In the genomic region with DNA sequence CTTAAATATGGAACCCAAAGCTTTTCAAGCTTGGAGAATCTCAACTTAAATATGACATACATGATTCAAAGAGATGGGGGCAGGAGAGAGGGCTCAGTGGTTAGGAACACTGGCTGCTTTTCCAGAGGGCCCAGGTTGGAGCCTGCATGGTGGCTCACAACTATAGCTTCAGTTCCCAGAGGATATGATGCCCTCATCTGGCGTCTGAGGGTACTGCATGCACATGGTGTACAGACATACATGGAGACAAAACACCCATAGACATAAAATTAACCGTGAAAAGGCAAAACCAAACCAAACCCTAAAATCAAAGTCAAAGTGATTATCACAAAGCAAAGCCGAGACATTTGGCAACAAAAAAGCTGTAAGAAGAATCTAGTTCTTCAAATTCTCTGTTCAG, we compare ENCODE assay signal across 8 mouse cellular contexts. TPM values are rescaled to one million over a fixed set of nuclear protein-coding genes. Genes with fewer than 3 reads are reported as not detected.
DNase-seq lines count a peak whose midpoint lies in the region; ATAC-seq and TF ChIP-seq lines count a peak whose summit lies in the region.

No protein-coding gene starts in this region.

- H3K9me3 ChIP-seq in forebrain, postnatal 0 days (ENCODE audit: low read length), result no peaks in the 10 kb centered on the region
- no peaks in the 10 kb centered on the region for H3K9me3 ChIP-seq in forebrain, embryonic 15.5 days
- no peaks in the 10 kb centered on the region for H3K9me3 ChIP-seq in limb, embryonic 10.5 days (replicated peaks)
- H3K9me3 ChIP-seq in stomach, postnatal 0 days (ENCODE audit: control insufficient read depth, low read length), result no peaks in the 10 kb centered on the region

- no peak overlapping the region for H3K9ac ChIP-seq in forebrain, postnatal 0 days
- no peak overlapping the region for H3K9ac ChIP-seq in forebrain, embryonic 15.5 days (replicated peaks)
- no peak overlapping the region for H3K9ac ChIP-seq in stomach, postnatal 0 days (ENCODE audit: low read length)

- H3K27ac ChIP-seq in forebrain, postnatal 0 days (ENCODE audit: low read depth, low read length), result no peak overlapping the region
- H3K27ac ChIP-seq in forebrain, embryonic 15.5 days (replicated peaks), result no peak overlapping the region
- H3K27ac ChIP-seq in limb, embryonic 10.5 days, result no peak overlapping the region
- H3K27ac ChIP-seq in stomach, postnatal 0 days (replicated peaks), result no peak overlapping the region

- H3K27me3 ChIP-seq in forebrain, postnatal 0 days (ENCODE audit: insufficient read depth, low read length), result no peaks in the 10 kb centered on the region
- no peaks in the 10 kb centered on the region for H3K27me3 ChIP-seq in forebrain, embryonic 15.5 days
- peaks cover 40% of the 10 kb centered on the region for H3K27me3 ChIP-seq in limb, embryonic 10.5 days (ENCODE audit: low read depth, poor library complexity, severe bottlenecking)
- H3K27me3 ChIP-seq in stomach, postnatal 0 days (ENCODE audit: control insufficient read depth, insufficient read depth, low read length), result 0 out of 2 replicates have a peak, but pooled peaks cover 3% of the 10 kb centered on the region

- peak; percentile 75 for TF ChIP-seq CTCF in forebrain, postnatal 0 days (IDR thresholded peaks at IDR 0.05; ENCODE audit: low read depth)
- TF ChIP-seq CTCF in stomach, postnatal 0 days (IDR thresholded peaks at IDR 0.05; ENCODE audit: low read depth), result peak; percentile 59

- 0 out of 2 replicates have a peak, but pooled peaks cover 7% of the 10 kb centered on the region for H3K4me1 ChIP-seq in forebrain, postnatal 0 days (ENCODE audit: insufficient read depth)
- H3K4me1 ChIP-seq in forebrain, embryonic 15.5 days, result peaks cover 11% of the 10 kb centered on the region
- peaks cover 11% of the 10 kb centered on the region for H3K4me1 ChIP-seq in limb, embryonic 10.5 days
- no peaks in the 10 kb centered on the region for H3K4me1 ChIP-seq in stomach, postnatal 0 days (replicated peaks; ENCODE audit: control insufficient read depth, insufficient read depth)

- no peak for TF ChIP-seq EP300 in stomach, postnatal 0 days (optimal IDR thresholded peaks at IDR 0.05)

- no peak overlapping the region for H3K4me3 ChIP-seq in forebrain, postnatal 0 days (ENCODE audit: low read depth, low read length)
- H3K4me3 ChIP-seq in forebrain, embryonic 15.5 days, result no peak overlapping the region
- H3K4me3 ChIP-seq in limb, embryonic 10.5 days, result no peak overlapping the region
- H3K4me3 ChIP-seq in stomach, postnatal 0 days (ENCODE audit: low read depth, low read length), result no peak overlapping the region

- no peak for ATAC-seq in forebrain, postnatal 0 days
- ATAC-seq in forebrain, embryonic 15.5 days (replicated peaks), result no peak
- no peak for ATAC-seq in stomach, postnatal 0 days (ENCODE audit: low FRiP score, low TSS enrichment)

- 79% methylated on average over 3 of the region's 3 CpGs for WGBS in forebrain, postnatal 0 days
- WGBS in forebrain, embryonic 15.5 days, result 80% methylated on average over 3 of the region's 3 CpGs
- WGBS in limb, embryonic 10.5 days, result 81% methylated on average over 3 of the region's 3 CpGs
- WGBS in stomach, postnatal 0 days, result 80% methylated on average over 3 of the region's 3 CpGs

- peak; percentile 59 for DNase-seq in forebrain, postnatal 0 days
- peak; percentile 77 for DNase-seq in right cerebral cortex, postnatal 14 days
- DNase-seq in right cerebral cortex, postnatal 36 days (ENCODE audit: low spot score in 2 of 2), result no peak
- DNase-seq in cerebellum, postnatal 25 days, result peak; percentile 59 to 79
- peak; percentile 42 for DNase-seq in limb, embryonic 10.5 days (ENCODE audit: low spot score)
- peak; percentile 27 for DNase-seq in stomach, postnatal 0 days (ENCODE audit: low spot score)
- no peak for DNase-seq in ovary, postnatal 36 days (ENCODE audit: low spot score)

- H3K36me3 ChIP-seq in forebrain, postnatal 0 days (ENCODE audit: insufficient read depth), result no peaks in the 10 kb centered on the region
- no peaks in the 10 kb centered on the region for H3K36me3 ChIP-seq in forebrain, embryonic 15.5 days
- H3K36me3 ChIP-seq in limb, embryonic 10.5 days, result no peaks in the 10 kb centered on the region
- H3K36me3 ChIP-seq in stomach, postnatal 0 days (ENCODE audit: control insufficient read depth, insufficient read depth, low read length), result no peaks in the 10 kb centered on the region

- H3K4me2 ChIP-seq in forebrain, postnatal 0 days (ENCODE audit: low read depth), result 0 out of 2 replicates have a peak overlapping the region, but pooled peaks have one; percentile 74
- no peak overlapping the region for H3K4me2 ChIP-seq in forebrain, embryonic 15.5 days (replicated peaks)
- H3K4me2 ChIP-seq in stomach, postnatal 0 days (replicated peaks; ENCODE audit: low read depth), result no peak overlapping the region

RNA-seq across cellular contexts. Expression of a gene that starts 1.6 kb away (rescaled TPM):
- total RNA-seq in forebrain, postnatal 0 days (2014; rRNA removed), result 22.8 and 28.4 TPM in 2 replicates
- 16.6 and 21.6 TPM in 2 replicates for polyA plus RNA-seq in forebrain, postnatal 0 days (2015; fragmentation: Nextera tagmentation; extraction: Ambion mirVana)
- polyA plus RNA-seq in forebrain, embryonic 15.5 days (2015; fragmentation: Nextera tagmentation; extraction: Ambion mirVana), result 19.1 and 20.3 TPM in 2 replicates
- polyA plus RNA-seq in limb, embryonic 10.5 days (2016; fragmentation: Nextera tagmentation; extraction: Ambion mirVana), result 0.46 and 0.86 TPM in 2 replicates
- polyA plus RNA-seq in stomach, postnatal 0 days (2015; fragmentation: Nextera tagmentation; extraction: Ambion mirVana), result 0.19 and 0.25 TPM in 2 replicates

RNA-seq across cellular contexts. Expression of a gene that starts 46.0 kb away (rescaled TPM):
- total RNA-seq in forebrain, postnatal 0 days (2014; rRNA removed), result 38.4 and 52.7 TPM in 2 replicates
- polyA plus RNA-seq in forebrain, postnatal 0 days (2015; fragmentation: Nextera tagmentation; extraction: Ambion mirVana), result 17.4 and 25.2 TPM in 2 replicates
- polyA plus RNA-seq in forebrain, embryonic 15.5 days (2015; fragmentation: Nextera tagmentation; extraction: Ambion mirVana), result 30.8 and 34.5 TPM in 2 replicates
- 22.0 and 25.2 TPM in 2 replicates for polyA plus RNA-seq in limb, embryonic 10.5 days (2016; fragmentation: Nextera tagmentation; extraction: Ambion mirVana)
- 7.4 and 7.6 TPM in 2 replicates for polyA plus RNA-seq in stomach, postnatal 0 days (2015; fragmentation: Nextera tagmentation; extraction: Ambion mirVana)

RNA-seq across cellular contexts. Expression of a gene that starts 48.5 kb away (rescaled TPM):
- total RNA-seq in forebrain, postnatal 0 days (2014; rRNA removed), result 14.2 and 36.5 TPM in 2 replicates
- polyA plus RNA-seq in forebrain, postnatal 0 days (2015; fragmentation: Nextera tagmentation; extraction: Ambion mirVana), result 9.0 and 11.3 TPM in 2 replicates
- polyA plus RNA-seq in forebrain, embryonic 15.5 days (2015; fragmentation: Nextera tagmentation; extraction: Ambion mirVana), result 5.4 and 7.0 TPM in 2 replicates
- 0.90 and 2.5 TPM in 2 replicates for polyA plus RNA-seq in limb, embryonic 10.5 days (2016; fragmentation: Nextera tagmentation; extraction: Ambion mirVana)
- 2.5 and 2.9 TPM in 2 replicates for polyA plus RNA-seq in stomach, postnatal 0 days (2015; fragmentation: Nextera tagmentation; extraction: Ambion mirVana)

Comparison
In these comparisons a context has a peak if more than half of its experiments do, and no peak if none do; other contexts are left out.
1. DNase-seq: peak in forebrain, postnatal 0 days (single experiment), right cerebral cortex, postnatal 14 days (single experiment), cerebellum, postnatal 25 days (2 of 2), limb, embryonic 10.5 days (single experiment) and stomach, postnatal 0 days (single experiment); none in right cerebral cortex, postnatal 36 days (0 of 2) and ovary, postnatal 36 days (single experiment).